Mouse (Mus musculus) limb, embryonic 15.5 days (tissue): ENCODE measurements around the gene Sowaha. TPM values are rescaled to one million over a fixed set of nuclear protein-coding genes. Genes with fewer than 3 reads are reported as not detected.

Source experiments
- ATAC-seq: fragments of 200-750 bp; cut with Nextera tagmentation; 2 replicates; pipeline ENCODE4 v1.8.0; 2017; ENCODE audit warnings: low read depth, moderate TSS enrichment; ENCODE audit not compliant: insufficient number of reproducible peaks, low FRiP score, low TSS enrichment
- H3K27ac ChIP-seq: fragments of 300-500 bp; sonication (generic); 2 replicates; pipeline ENCODE4 v1.5.1; 2015; ENCODE audit warnings: moderate library complexity, mild to moderate bottlenecking, inconsistent platforms
- H3K27me3 ChIP-seq: fragments of 300-500 bp; sonication (generic); 2 replicates; pipeline ENCODE4 v1.6.1; 2015; ENCODE audit warnings: inconsistent platforms
- H3K36me3 ChIP-seq: fragments of 300-500 bp; sonication (generic); 2 replicates; pipeline ENCODE4 v1.6.1; 2015; ENCODE audit warnings: inconsistent platforms
- H3K4me1 ChIP-seq: fragments of 300-500 bp; sonication (generic); 2 replicates; pipeline ENCODE4 v1.6.1; 2015; ENCODE audit warnings: inconsistent platforms
- H3K4me2 ChIP-seq: fragments of 300-500 bp; sonication (generic); 2 replicates; pipeline ENCODE4 v1.6.1; 2015; ENCODE audit warnings: mild to moderate bottlenecking, inconsistent platforms
- H3K4me3 ChIP-seq: fragments of 300-500 bp; sonication (generic); 2 replicates; pipeline ENCODE4 v1.5.1; 2015; ENCODE audit warnings: mild to moderate bottlenecking, inconsistent platforms
- H3K9ac ChIP-seq: fragments of 300-500 bp; sonication (generic); 2 replicates; pipeline ENCODE4 v1.6.1; 2015; ENCODE audit warnings: inconsistent platforms
- H3K9me3 ChIP-seq: fragments of 300-500 bp; sonication (generic); 2 replicates; pipeline ENCODE4 v1.6.1; 2016; ENCODE audit warnings: inconsistent platforms
- WGBS: fragments of 180-500 bp; shearing (Covaris S2); methylation state at CpG from one replicate; pipeline ENCODE4 v1.1.7; 2015; 5-methylcytosine and 5-hydroxymethylcytosine counted together
- polyA plus RNA-seq: library from polyadenylated mRNA; unstranded; fragments of >200 nt; fragmentation: Nextera tagmentation; extraction: Ambion mirVana; gene quantifications from 2 replicates; pipeline ENCODE4 v1.2.1, GENCODE M21; 2015

Sowaha gene
- polyA plus RNA-seq, 1 experiment from 2014 or later = 0.28 TPM

GRCm38 (mm10) chr11:53503738-53504137 lies 23.7 kb upstream of the Sowaha start:
- H3K4me3 ChIP-seq = no peak overlapping the region
- H3K27ac ChIP-seq = no peak overlapping the region
- peaks cover 11% of the 10 kb centered on the region for H3K4me1 ChIP-seq
- 85% methylated on average over 5 of the region's 5 CpGs for WGBS
- ATAC-seq = no peak
- H3K9ac ChIP-seq = no peak overlapping the region
- H3K36me3 ChIP-seq = no peaks in the 10 kb centered on the region
- no peak overlapping the region for H3K4me2 ChIP-seq
- H3K9me3 ChIP-seq = no peaks in the 10 kb centered on the region
- no peaks in the 10 kb centered on the region for H3K27me3 ChIP-seq

GRCm38 (mm10) chr11:53502039-53502765 lies 22.1 kb upstream of the Sowaha start:
- H3K36me3 ChIP-seq = no peaks in the 10 kb centered on the region
- H3K27ac ChIP-seq = no peak overlapping the region
- no peak for ATAC-seq
- peaks cover 11% of the 10 kb centered on the region for H3K4me1 ChIP-seq
- H3K9ac ChIP-seq = no peak overlapping the region
- no peak overlapping the region for H3K4me2 ChIP-seq
- no peaks in the 10 kb centered on the region for H3K27me3 ChIP-seq
- 75% methylated on average over 8 of the region's 8 CpGs for WGBS
- no peak overlapping the region for H3K4me3 ChIP-seq
- no peaks in the 10 kb centered on the region for H3K9me3 ChIP-seq

GRCm38 (mm10) chr11:53500569-53500968 lies 20.5 kb upstream of the Sowaha start:
- Histone ChIP-seq H3K4me2 (no peak overlapping the region), H3K4me3 (no peak overlapping the region), H3K9ac (no peak overlapping the region), H3K27ac (no peak overlapping the region), H3K9me3 (no peaks in the 10 kb centered on the region), H3K36me3 (no peaks in the 10 kb centered on the region), H3K27me3 (no peaks in the 10 kb centered on the region), H3K4me1 (peaks cover 13% of the 10 kb centered on the region)
- WGBS = 10% methylated on average over 11 of the region's 11 CpGs
- ATAC-seq = no peak

GRCm38 (mm10) chr11:53496946-53497345 lies 16.9 kb upstream of the Sowaha start:
- Histone ChIP-seq H3K27ac (no peak overlapping the region), H3K9ac (no peak overlapping the region), H3K36me3 (no peaks in the 10 kb centered on the region), H3K27me3 (no peaks in the 10 kb centered on the region), H3K9me3 (no peaks in the 10 kb centered on the region), H3K4me1 (peaks cover 10% of the 10 kb centered on the region), H3K4me2 (no peak overlapping the region), H3K4me3 (no peak overlapping the region)
- WGBS = 67% methylated on average over 6 of the region's 6 CpGs
- no peak for ATAC-seq

GRCm38 (mm10) chr11:53495417-53495816 lies 15.3 kb upstream of the Sowaha start:
- peak overlapping the region; percentile 13; the same call in 1 of the 2 replicates for H3K27ac ChIP-seq
- no peak overlapping the region for H3K9ac ChIP-seq
- 51% methylated on average over 6 of the region's 6 CpGs for WGBS
- H3K4me2 ChIP-seq = no peak overlapping the region
- no peak for ATAC-seq
- H3K4me3 ChIP-seq = no peak overlapping the region
- no peaks in the 10 kb centered on the region for H3K36me3 ChIP-seq
- H3K27me3 ChIP-seq = no peaks in the 10 kb centered on the region
- peaks cover 8% of the 10 kb centered on the region for H3K4me1 ChIP-seq
- H3K9me3 ChIP-seq = no peaks in the 10 kb centered on the region

- no peak overlapping the region for H3K9ac ChIP-seq
- H3K36me3 ChIP-seq = no peaks in the 10 kb centered on the region
- no peak overlapping the region for H3K4me3 ChIP-seq
- no peak for ATAC-seq
- H3K9me3 ChIP-seq = no peaks in the 10 kb centered on the region
- H3K4me1 ChIP-seq = peaks cover 7% of the 10 kb centered on the region; the same call in 1 of the 2 replicates
- H3K27me3 ChIP-seq = no peaks in the 10 kb centered on the region
- H3K27ac ChIP-seq = no peak overlapping the region
- no peak overlapping the region for H3K4me2 ChIP-seq
- 37% methylated on average over 3 of the region's 3 CpGs for WGBS
These were observed 13.3 kb upstream of the Sowaha start for GRCm38 (mm10) chr11:53493243-53493955.

- H3K36me3 ChIP-seq = no peaks in the 10 kb centered on the region
- ATAC-seq = no peak
- no peak overlapping the region for H3K4me3 ChIP-seq
- WGBS = 36% methylated on average over 8 of the region's 8 CpGs
- no peak overlapping the region for H3K27ac ChIP-seq
- peaks cover 13% of the 10 kb centered on the region for H3K4me1 ChIP-seq
- H3K27me3 ChIP-seq = peaks cover 7% of the 10 kb centered on the region
- no peak overlapping the region for H3K9ac ChIP-seq
- no peaks in the 10 kb centered on the region for H3K9me3 ChIP-seq
- H3K4me2 ChIP-seq = no peak overlapping the region
These were observed 11.9 kb upstream of the Sowaha start for GRCm38 (mm10) chr11:53491954-53492401.

GRCm38 (mm10) chr11:53489421-53489820 lies 9.3 kb upstream of the Sowaha start:
- WGBS = 82% methylated on average over 9 of the region's 9 CpGs
- Histone ChIP-seq H3K4me1 (peaks cover 18% of the 10 kb centered on the region), H3K9ac (no peak overlapping the region), H3K27ac (no peak overlapping the region), H3K4me3 (no peak overlapping the region), H3K36me3 (no peaks in the 10 kb centered on the region), H3K27me3 (peaks cover 17% of the 10 kb centered on the region), H3K4me2 (no peak overlapping the region), H3K9me3 (no peaks in the 10 kb centered on the region)
- ATAC-seq = no peak

- ATAC-seq = no peak
- no peak overlapping the region for H3K9ac ChIP-seq
- H3K27me3 ChIP-seq = peaks cover 17% of the 10 kb centered on the region
- no peak overlapping the region for H3K4me3 ChIP-seq
- H3K9me3 ChIP-seq = no peaks in the 10 kb centered on the region
- WGBS = 94% methylated on average over 5 of the region's 5 CpGs
- H3K4me2 ChIP-seq = no peak overlapping the region
- H3K4me1 ChIP-seq = peaks cover 18% of the 10 kb centered on the region
- H3K27ac ChIP-seq = no peak overlapping the region
- no peaks in the 10 kb centered on the region for H3K36me3 ChIP-seq
These were observed 8.9 kb upstream of the Sowaha start for GRCm38 (mm10) chr11:53489007-53489406.

- H3K9ac ChIP-seq = 0 out of 2 replicates have a peak overlapping the region, but pooled peaks have one; percentile 7
- 6% methylated on average over 27 of the region's 27 CpGs for WGBS
These were observed 6.9 kb upstream of the Sowaha start for GRCm38 (mm10) chr11:53486822-53487594.

GRCm38 (mm10) chr11:53486351-53486750 lies 6.3 kb upstream of the Sowaha start:
- Histone ChIP-seq H3K9ac (no peak overlapping the region), H3K9me3 (no peaks in the 10 kb centered on the region), H3K4me3 (no peak overlapping the region), H3K36me3 (no peaks in the 10 kb centered on the region), H3K4me1 (peaks cover 13% of the 10 kb centered on the region), H3K4me2 (no peak overlapping the region), H3K27ac (no peak overlapping the region), H3K27me3 (peaks cover 29% of the 10 kb centered on the region)
- ATAC-seq = no peak
- 69% methylated on average over 3 of the region's 3 CpGs for WGBS

More at GRCm38 (mm10) chr11:53486822-53487594, 6.9 kb upstream of the Sowaha start:
- peak overlapping the region; percentile 44 for H3K4me2 ChIP-seq
- peaks cover 25% of the 10 kb centered on the region for H3K27me3 ChIP-seq
- no peaks in the 10 kb centered on the region for H3K9me3 ChIP-seq
- peak overlapping the region; percentile 21 for H3K4me3 ChIP-seq
- H3K27ac ChIP-seq = no peak overlapping the region
- H3K36me3 ChIP-seq = no peaks in the 10 kb centered on the region
- ATAC-seq = peak; percentile 33; the same call in 1 of the 2 replicates
- peaks cover 16% of the 10 kb centered on the region for H3K4me1 ChIP-seq
